Mouse (Mus musculus): ENCODE results near the gene Faah. TPM values are rescaled to one million over a fixed set of nuclear protein-coding genes. Genes with fewer than 3 reads are reported as not detected.
A peak's percentile ranks its signal among the peaks of the same experiment; 100 is the strongest.

The Faah gene
- polyA plus RNA-seq, 1 experiment from 2014 or later = 3.9 TPM

DNA sequence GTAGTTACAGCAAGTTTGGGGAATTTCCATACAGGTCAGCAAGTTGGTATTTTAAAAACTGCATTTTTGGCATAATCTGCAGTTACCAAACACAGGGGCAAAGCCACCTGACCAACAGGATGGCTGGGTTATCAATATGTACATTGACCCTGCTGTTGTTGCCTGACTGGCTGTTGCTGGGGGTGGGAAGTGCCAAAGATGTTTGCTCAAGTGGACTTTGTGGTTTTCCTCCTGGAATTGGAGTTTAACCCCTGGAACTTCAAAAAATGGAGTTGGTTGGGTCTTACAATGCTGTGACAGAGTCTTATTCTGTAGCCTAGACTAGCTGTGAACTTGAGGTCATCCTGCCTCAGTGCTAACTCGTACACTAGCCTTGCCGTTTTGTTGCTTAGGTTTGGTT is 22.7 kb upstream of the Faah start:
- no peak overlapping the region for H3K4me2 ChIP-seq
- H3K9ac ChIP-seq = no peak overlapping the region
- H3K36me3 ChIP-seq = peaks cover 52% of the 10 kb centered on the region
- ATAC-seq = 0 out of 2 replicates have a peak, but pooled peaks have one; percentile 40
- no peaks in the 10 kb centered on the region for H3K9me3 ChIP-seq (replicated peaks)
- H3K27me3 ChIP-seq (replicated peaks) = no peaks in the 10 kb centered on the region
- no peaks in the 10 kb centered on the region for H3K4me1 ChIP-seq
- 0 out of 2 replicates have a peak overlapping the region, but pooled peaks have one; percentile 20 for H3K27ac ChIP-seq
- no peak overlapping the region for H3K4me3 ChIP-seq
- WGBS (ENCODE audit: insufficient replicate concordance) = 84% methylated on average over 2 of the region's 2 CpGs

DNA sequence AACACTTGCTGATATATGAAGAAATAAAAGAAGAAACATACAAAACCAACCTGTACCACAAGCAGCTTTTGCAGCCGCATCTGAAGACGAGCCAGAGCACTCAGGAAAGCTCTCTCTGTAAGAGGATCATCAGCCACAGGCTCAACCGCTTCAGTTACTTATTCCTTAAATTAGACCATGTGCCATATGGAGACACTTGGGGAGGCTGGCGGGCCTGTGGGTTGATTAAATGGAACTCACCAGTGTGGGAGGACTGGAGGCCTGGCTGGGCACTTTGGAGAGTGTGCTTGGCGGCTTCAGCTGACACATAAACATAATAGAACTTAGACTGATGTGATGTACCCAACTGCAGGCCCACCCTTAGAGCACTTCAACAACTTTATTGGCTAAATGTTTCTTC is 15.6 kb upstream of the Faah start:
- Histone ChIP-seq H3K4me3 (no peak overlapping the region), H3K4me1 (no peaks in the 10 kb centered on the region), H3K27ac (no peak overlapping the region), H3K9ac (no peak overlapping the region), H3K9me3 (replicated peaks) (no peaks in the 10 kb centered on the region), H3K4me2 (no peak overlapping the region), H3K36me3 (peaks cover 49% of the 10 kb centered on the region), H3K27me3 (replicated peaks) (0 out of 2 replicates have a peak, but pooled peaks cover 2% of the 10 kb centered on the region)
- 77% methylated on average over 5 of the region's 5 CpGs for WGBS (ENCODE audit: insufficient replicate concordance)
- no peak for ATAC-seq

DNA sequence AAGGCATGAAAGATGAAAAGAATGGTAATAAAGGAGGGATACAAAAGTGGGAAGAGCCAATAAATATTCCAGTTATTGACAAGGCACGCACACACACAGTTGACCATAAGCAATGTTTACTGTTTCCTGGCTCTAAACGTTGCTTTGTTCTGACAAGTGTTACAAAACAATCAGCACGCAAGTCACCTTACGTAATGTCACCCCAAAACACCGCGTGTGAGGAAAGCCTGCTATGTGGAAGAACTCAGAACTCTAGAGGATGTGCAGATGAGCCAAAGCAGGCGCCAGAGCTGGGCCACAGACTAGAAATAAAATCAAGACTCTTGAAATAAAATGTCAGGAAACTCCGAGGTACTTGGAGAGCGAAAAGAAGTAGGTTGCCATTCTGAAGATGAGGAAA is 15.2 kb upstream of the Faah start:
- H3K27ac ChIP-seq = no peak overlapping the region
- no peak overlapping the region for H3K4me2 ChIP-seq
- H3K36me3 ChIP-seq = peaks cover 46% of the 10 kb centered on the region
- ATAC-seq = no peak
- no peak overlapping the region for H3K4me3 ChIP-seq
- H3K9me3 ChIP-seq (replicated peaks) = no peaks in the 10 kb centered on the region
- 73% methylated on average over 9 of the region's 9 CpGs for WGBS (ENCODE audit: insufficient replicate concordance)
- H3K9ac ChIP-seq = no peak overlapping the region
- H3K4me1 ChIP-seq = no peaks in the 10 kb centered on the region
- H3K27me3 ChIP-seq (replicated peaks) = 0 out of 2 replicates have a peak, but pooled peaks cover 4% of the 10 kb centered on the region

DNA sequence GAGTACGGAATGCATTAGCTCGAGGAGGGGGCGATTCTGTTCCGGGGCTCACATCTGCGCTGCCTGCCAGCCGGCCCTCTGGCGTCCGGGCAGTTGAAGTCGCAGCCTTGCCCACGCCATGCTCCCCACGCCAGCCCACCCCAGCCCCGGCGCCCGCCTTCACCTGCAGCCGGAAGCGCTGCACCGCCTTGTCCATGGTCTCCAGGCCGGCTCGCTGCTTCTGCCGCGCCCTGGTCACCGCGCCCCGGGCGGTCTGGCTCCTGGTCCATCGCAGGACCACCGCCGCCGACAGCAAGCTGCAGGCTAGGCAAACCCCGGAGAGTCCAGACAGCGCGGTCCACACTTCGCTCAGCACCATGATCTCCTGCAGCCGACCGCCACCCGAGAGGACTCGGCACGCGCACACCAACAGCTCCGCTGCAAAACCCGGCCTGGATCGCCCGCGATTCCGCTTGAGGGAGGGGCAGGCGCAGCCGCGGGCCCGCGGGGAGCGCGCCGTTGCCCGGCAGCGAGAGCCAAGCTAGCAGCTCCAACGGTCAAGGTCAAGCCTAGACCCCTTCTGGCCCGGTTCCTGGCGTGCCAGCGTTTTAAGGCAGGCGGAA is 325 bp downstream of the Faah start:
- Histone ChIP-seq H3K4me1 (peaks cover 18% of the 10 kb centered on the region), H3K4me3 (peak overlapping the region; percentile 59), H3K36me3 (no peaks in the 10 kb centered on the region), H3K9me3 (replicated peaks) (no peaks in the 10 kb centered on the region), H3K27me3 (replicated peaks) (peaks cover 74% of the 10 kb centered on the region), H3K27ac (no peak overlapping the region), H3K9ac (peak overlapping the region; percentile 42), H3K4me2 (peak overlapping the region; percentile 82)
- WGBS (ENCODE audit: insufficient replicate concordance) = under 1% methylated on average over 54 of the region's 60 CpGs
- peak; percentile 63 for ATAC-seq

DNA sequence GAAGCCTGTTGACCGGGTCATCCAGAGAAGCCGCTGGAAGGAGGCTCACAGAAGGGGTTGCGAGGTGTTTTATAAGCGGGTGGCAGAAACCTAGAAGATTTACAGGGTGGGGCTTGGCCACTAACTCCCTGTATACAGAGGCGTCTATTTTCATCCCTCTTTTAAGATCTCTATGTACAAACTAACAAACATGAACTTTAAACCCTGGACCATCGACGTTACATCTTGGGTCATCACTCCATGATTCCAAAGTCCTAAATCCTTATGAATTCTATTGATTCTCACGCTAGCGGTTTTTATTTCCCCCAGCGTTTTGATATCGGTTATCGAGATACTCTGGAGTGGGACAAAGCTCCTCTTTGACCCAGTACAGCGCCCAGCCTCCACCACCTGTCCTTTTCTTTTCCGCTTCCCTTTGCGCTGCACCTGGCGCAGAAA is 845 bp downstream of the Faah start:
- Histone ChIP-seq H3K4me1 (peaks cover 18% of the 10 kb centered on the region), H3K27ac (no peak overlapping the region), H3K4me2 (peak overlapping the region; percentile 82), H3K27me3 (replicated peaks) (peaks cover 78% of the 10 kb centered on the region), H3K9me3 (replicated peaks) (no peaks in the 10 kb centered on the region), H3K9ac (peak overlapping the region; percentile 42), H3K36me3 (no peaks in the 10 kb centered on the region), H3K4me3 (peak overlapping the region; percentile 59)
- peak; percentile 8; the same call in 1 of the 2 replicates for ATAC-seq
- 12% methylated on average over 16 of the region's 16 CpGs for WGBS (ENCODE audit: insufficient replicate concordance)

DNA sequence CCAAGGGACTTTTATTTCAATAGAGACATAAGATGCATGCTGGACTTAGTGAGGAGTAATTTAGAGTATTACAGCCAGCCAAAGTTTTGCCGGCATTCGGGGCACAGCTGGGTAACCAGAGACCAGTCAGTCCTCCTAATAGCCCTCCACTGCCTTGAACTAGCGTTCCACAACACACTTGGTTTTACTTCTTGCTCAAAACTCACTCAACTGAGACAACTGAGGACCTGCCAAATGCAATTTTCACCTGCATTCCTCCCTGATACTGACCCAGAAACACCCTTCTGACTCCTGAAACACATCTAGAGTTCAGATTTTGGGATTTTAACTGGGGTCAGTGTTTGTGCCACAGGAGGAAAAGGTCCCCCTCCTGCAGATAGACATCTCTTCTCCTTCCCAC is 1.3 kb downstream of the Faah start:
- Histone ChIP-seq H3K9ac (no peak overlapping the region), H3K27me3 (replicated peaks) (peaks cover 83% of the 10 kb centered on the region), H3K4me3 (peak overlapping the region; percentile 59), H3K36me3 (no peaks in the 10 kb centered on the region), H3K4me2 (peak overlapping the region; percentile 82), H3K9me3 (replicated peaks) (no peaks in the 10 kb centered on the region), H3K4me1 (peaks cover 18% of the 10 kb centered on the region), H3K27ac (no peak overlapping the region)
- ATAC-seq = no peak
- WGBS (ENCODE audit: insufficient replicate concordance) = 42% methylated on average over 3 of the region's 3 CpGs

DNA sequence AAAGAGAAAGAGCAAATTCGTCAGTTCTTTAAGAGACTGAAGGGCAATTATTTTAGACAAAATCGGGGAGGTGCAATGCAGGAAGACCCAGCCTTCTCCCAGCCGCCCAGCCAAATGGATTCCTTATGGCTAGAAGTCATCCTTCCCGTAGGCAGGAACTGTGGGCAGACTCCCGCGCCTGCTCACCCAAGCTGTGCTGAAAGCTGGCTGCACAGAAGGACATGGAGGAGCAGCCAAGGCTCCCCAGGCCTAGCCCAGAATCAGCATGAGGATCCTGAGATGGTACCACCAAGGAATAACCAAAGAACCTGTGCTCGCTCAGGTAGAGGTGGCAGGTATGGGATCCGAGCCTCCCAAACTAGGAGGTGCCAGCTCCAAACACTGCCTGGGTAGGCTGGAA is 1.7 kb downstream of the Faah start:
- WGBS (ENCODE audit: insufficient replicate concordance) = 48% methylated on average over 8 of the region's 8 CpGs

DNA sequence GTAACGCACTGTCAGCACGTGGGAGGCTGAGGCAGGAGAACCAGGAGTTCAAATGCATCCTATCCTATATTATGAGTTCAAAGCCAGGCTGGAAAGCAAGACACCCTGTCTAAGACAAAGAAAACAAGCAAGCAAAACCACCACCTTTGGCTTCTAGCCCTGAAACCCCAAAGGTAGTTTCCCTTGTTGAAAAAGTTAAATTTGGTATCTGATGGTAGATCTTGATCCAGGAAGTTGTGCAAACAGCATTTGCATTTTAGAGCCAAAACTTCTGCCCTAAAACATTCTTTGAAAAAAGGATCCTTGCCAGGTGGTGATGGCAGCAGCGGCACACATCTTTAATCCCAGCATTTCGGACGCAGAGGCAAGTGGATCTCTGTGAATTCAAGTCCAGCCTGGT is 2.2 kb downstream of the Faah start:
- no peak overlapping the region for H3K27ac ChIP-seq
- no peak overlapping the region for H3K4me2 ChIP-seq
- no peak overlapping the region for H3K9ac ChIP-seq
- peaks cover 88% of the 10 kb centered on the region for H3K27me3 ChIP-seq (replicated peaks)
- no peak overlapping the region for H3K4me3 ChIP-seq
- no peaks in the 10 kb centered on the region for H3K36me3 ChIP-seq
- ATAC-seq = no peak
- 64% methylated on average over 5 of the region's 5 CpGs for WGBS (ENCODE audit: insufficient replicate concordance)
- no peaks in the 10 kb centered on the region for H3K9me3 ChIP-seq (replicated peaks)
- H3K4me1 ChIP-seq = peaks cover 18% of the 10 kb centered on the region

More for the DNA sequence above, 1.7 kb downstream of the Faah start:
- Histone ChIP-seq H3K9ac (no peak overlapping the region), H3K4me2 (no peak overlapping the region), H3K9me3 (replicated peaks) (no peaks in the 10 kb centered on the region), H3K27ac (no peak overlapping the region), H3K27me3 (replicated peaks) (peaks cover 87% of the 10 kb centered on the region), H3K4me1 (peaks cover 18% of the 10 kb centered on the region), H3K36me3 (no peaks in the 10 kb centered on the region), H3K4me3 (no peak overlapping the region)
- no peak for ATAC-seq

DNA sequence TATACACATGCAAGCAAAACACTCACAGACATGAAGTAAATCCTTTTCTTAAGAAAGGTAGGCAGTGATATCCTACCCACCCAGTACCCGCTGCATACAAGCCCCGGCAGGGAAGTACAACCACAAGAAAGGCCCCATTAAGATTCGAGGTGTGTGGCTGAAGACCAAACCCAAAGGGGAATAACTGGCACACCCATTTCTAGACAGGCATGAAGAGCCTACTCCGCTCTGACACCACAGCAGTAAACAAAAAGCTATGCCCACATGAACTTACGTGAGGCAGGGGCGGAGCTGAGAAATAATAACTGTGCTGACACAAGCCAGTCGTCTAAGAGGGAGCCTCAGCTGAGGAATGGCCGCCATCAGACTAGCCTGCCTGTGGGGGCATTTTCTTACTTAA is 7.5 kb downstream of the Faah start:
- ATAC-seq = no peak
- no peaks in the 10 kb centered on the region for H3K36me3 ChIP-seq
- H3K27ac ChIP-seq = no peak overlapping the region
- no peaks in the 10 kb centered on the region for H3K9me3 ChIP-seq (replicated peaks)
- no peak overlapping the region for H3K9ac ChIP-seq
- no peak overlapping the region for H3K4me2 ChIP-seq
- no peak overlapping the region for H3K4me3 ChIP-seq
- peaks cover 40% of the 10 kb centered on the region for H3K27me3 ChIP-seq (replicated peaks)
- 57% methylated on average over 8 of the region's 8 CpGs for WGBS (ENCODE audit: insufficient replicate concordance)
- no peaks in the 10 kb centered on the region for H3K4me1 ChIP-seq

DNA sequence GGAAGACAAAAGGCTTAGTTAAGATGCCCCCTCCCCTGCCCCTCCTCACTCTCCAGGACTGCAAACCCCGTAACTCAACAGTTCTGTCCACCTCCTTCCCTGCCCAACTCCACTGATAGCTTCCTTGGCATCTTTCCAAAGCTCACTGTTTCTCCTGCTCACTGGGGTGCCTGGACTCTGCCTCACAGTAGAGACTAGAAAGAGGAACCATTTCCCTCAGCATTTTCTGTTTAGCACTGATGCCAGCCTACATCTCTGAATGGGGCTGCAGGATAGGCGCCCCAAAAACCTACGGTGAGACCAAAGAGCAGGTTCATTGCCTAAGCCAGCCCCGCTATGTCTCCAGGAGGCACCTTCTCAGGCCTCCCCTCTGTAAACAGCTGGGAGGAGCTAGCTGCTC is 16.5 kb downstream of the Faah start:
- Histone ChIP-seq H3K4me1 (0 out of 2 replicates have a peak, but pooled peaks cover 10% of the 10 kb centered on the region), H3K9me3 (replicated peaks) (no peaks in the 10 kb centered on the region), H3K4me3 (no peak overlapping the region), H3K36me3 (no peaks in the 10 kb centered on the region), H3K9ac (no peak overlapping the region), H3K27me3 (replicated peaks) (0 out of 2 replicates have a peak, but pooled peaks cover 8% of the 10 kb centered on the region), H3K4me2 (no peak overlapping the region), H3K27ac (no peak overlapping the region)
- no peak for ATAC-seq
- 64% methylated on average over 4 of the region's 4 CpGs for WGBS (ENCODE audit: insufficient replicate concordance)

DNA sequence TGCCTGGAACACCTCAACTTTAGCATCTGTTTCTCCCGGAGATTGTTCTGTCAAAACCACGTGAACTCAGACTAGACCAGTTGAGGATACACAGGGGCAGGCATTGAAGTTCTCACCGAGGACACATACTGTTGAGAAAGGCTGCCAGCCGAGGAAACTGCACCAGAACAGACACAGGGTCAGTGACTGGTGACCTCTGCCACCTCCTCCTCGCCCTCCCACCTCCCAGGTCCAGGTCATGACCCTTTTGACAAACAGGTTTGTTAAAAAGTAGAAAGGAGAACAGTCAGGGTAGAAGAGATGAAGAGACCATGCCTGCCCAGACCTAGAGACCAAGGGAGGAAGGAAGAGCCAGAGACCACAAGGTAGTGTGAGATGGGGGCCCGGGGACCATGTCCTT is 17.1 kb downstream of the Faah start:
- no peak overlapping the region for H3K4me3 ChIP-seq
- 29% methylated on average over 6 of the region's 6 CpGs for WGBS (ENCODE audit: insufficient replicate concordance)
- H3K4me1 ChIP-seq = 0 out of 2 replicates have a peak, but pooled peaks cover 10% of the 10 kb centered on the region
- no peak overlapping the region for H3K4me2 ChIP-seq
- 0 out of 2 replicates have a peak, but pooled peaks cover 7% of the 10 kb centered on the region for H3K27me3 ChIP-seq (replicated peaks)
- peak; percentile 42; the same call in 1 of the 2 replicates for ATAC-seq
- no peaks in the 10 kb centered on the region for H3K9me3 ChIP-seq (replicated peaks)
- no peak overlapping the region for H3K27ac ChIP-seq
- H3K36me3 ChIP-seq = no peaks in the 10 kb centered on the region
- no peak overlapping the region for H3K9ac ChIP-seq

DNA sequence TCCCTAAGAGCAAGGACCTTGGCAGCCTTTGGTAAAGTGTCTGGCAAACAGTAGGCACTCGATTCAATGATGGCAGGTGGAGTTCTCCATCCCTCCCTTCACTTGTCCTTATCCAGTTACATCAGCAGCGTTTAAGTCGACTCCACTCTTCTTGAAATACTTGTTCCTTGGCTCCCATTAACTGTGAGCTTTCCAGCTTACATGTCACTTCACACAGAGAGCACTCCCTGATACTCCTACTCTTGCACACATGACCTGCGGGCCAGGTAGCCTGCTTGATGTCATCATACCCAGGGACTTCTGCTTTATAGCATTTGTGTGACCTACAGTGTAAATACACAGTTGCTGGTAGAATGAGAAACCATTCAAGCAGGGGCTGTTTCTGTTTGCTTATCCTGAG is 21.0 kb downstream of the Faah start:
- peaks cover 12% of the 10 kb centered on the region for H3K27me3 ChIP-seq (replicated peaks)
- no peaks in the 10 kb centered on the region for H3K36me3 ChIP-seq
- 0 out of 2 replicates have a peak, but pooled peaks cover 10% of the 10 kb centered on the region for H3K4me1 ChIP-seq
- WGBS (ENCODE audit: insufficient replicate concordance) = 56% methylated on average over 4 of the region's 4 CpGs
- no peak overlapping the region for H3K4me3 ChIP-seq
- H3K4me2 ChIP-seq = no peak overlapping the region
- no peak overlapping the region for H3K27ac ChIP-seq
- H3K9me3 ChIP-seq (replicated peaks) = no peaks in the 10 kb centered on the region
- ATAC-seq = no peak
- no peak overlapping the region for H3K9ac ChIP-seq

DNA sequence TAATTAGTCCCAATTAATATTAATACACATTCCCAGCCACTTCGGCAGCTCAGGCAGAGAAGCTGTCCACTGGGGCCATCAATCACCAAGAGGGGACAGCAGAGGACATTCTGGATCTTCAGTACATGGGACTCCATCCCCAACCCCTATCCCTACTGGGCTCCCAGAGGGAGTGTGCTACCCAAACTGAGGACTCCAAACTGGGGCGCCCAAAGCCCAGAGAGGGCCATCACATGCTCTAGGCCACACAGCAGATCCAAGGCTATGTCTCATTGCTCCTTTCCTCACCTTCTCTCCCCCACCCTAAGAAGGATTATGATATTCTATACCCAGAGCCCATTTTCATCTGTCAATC is 22.4 kb downstream of the Faah start:
- H3K27me3 ChIP-seq (replicated peaks) = peaks cover 12% of the 10 kb centered on the region
- H3K9ac ChIP-seq = no peak overlapping the region
- H3K27ac ChIP-seq = no peak overlapping the region
- no peak overlapping the region for H3K4me3 ChIP-seq
- ATAC-seq = no peak
- H3K9me3 ChIP-seq (replicated peaks) = no peaks in the 10 kb centered on the region
- H3K4me2 ChIP-seq = no peak overlapping the region
- 61% methylated on average over 2 of the region's 2 CpGs for WGBS (ENCODE audit: insufficient replicate concordance)
- no peaks in the 10 kb centered on the region for H3K36me3 ChIP-seq
- 0 out of 2 replicates have a peak, but pooled peaks cover under 1% of the 10 kb centered on the region for H3K4me1 ChIP-seq
